ENCODE assay signal across 24 mouse cellular contexts in the genomic region with DNA sequence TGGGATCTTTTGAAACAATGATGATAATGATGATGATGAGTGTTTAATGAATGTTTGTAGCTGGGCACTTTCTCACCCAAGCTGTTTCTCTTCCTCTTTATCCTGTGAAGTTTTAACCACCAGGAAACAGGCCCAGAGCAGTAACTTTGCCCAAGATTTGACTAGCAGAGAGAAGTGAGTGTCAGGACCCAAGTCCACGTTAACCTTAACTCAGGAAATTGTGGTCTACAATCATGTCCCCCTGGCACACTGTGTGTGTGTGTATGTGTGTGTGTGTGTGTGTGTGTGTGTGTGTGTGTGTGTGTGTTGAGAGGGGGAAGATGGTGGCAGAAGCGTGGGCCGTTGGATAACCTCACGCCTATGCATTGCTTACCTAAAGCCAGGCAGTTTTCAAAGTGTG.
DNase-seq lines count a peak whose midpoint lies in the region; ATAC-seq and TF ChIP-seq lines count a peak whose summit lies in the region.
"Had no signal": no experiment of that assay in that cellular context is flagged by ENCODE, and none has a peak within 500 bp of the region (broad histone marks: within the 10 kb centered on the region; RNA-seq: fewer than 3 reads in every experiment).

No protein-coding gene starts in this region.

- TF ChIP-seq POLR2A in lung, adult 2 months (IDR thresholded peaks at IDR 0.05; ENCODE audit: borderline replicate concordance, extremely low read depth, low read depth, low read length): no peak

- no peaks in the 10 kb centered on the region for H3K27me3 ChIP-seq in heart, embryonic 15.5 days
- H3K27me3 ChIP-seq: embryonic facial prominence, embryonic 15.5 days; liver, embryonic 15.5 days had no signal

- H3K27ac ChIP-seq in heart, embryonic 15.5 days: peak overlapping the region; percentile 48
- H3K27ac ChIP-seq: embryonic facial prominence, embryonic 15.5 days; hindbrain, embryonic 14.5 days; kidney, postnatal 0 days; limb, embryonic 10.5 days; liver, embryonic 15.5 days; midbrain, embryonic 10.5 days had no signal

- no peaks in the 10 kb centered on the region for H3K36me3 ChIP-seq in heart, embryonic 15.5 days
- H3K36me3 ChIP-seq: embryonic facial prominence, embryonic 15.5 days; liver, embryonic 15.5 days; midbrain, embryonic 10.5 days had no signal

- DNase-seq in heart, adult 9 months (ENCODE audit: low spot score in 2 of 2): no peak
- peak; percentile 47 to 54 for DNase-seq in B cell, adult 2 months
- DNase-seq in lung, adult 2 months: no peak
- no peak for DNase-seq in kidney, adult 11 months
- DNase-seq: adrenal gland, postnatal 25 days; cerebellum, adult 8-10 months; cerebellum, postnatal 36 days; heart, postnatal 10 days; kidney, adult 2 months; layer of hippocampus, adult 9-11 months; liver; lung, postnatal 4 days; thymus, postnatal 14 days had no signal

- no peak for ATAC-seq in heart, embryonic 15.5 days (replicated peaks; ENCODE audit: insufficient number of reproducible peaks, insufficient read depth, low FRiP score, low read depth)
- peak; percentile 93 for ATAC-seq in common myeloid progenitor, adult 5-6 weeks (replicated peaks; ENCODE audit: low read depth, poor library complexity, severe bottlenecking)
- ATAC-seq in neutrophil, adult 5-6 weeks (ENCODE audit: extremely low read depth, insufficient number of reproducible peaks, low FRiP score, poor library complexity, severe bottlenecking): peak; percentile 40; the same call in 1 of the 2 replicates
- ATAC-seq: forebrain, embryonic 14.5 days; inflammation-experienced regulatory T-cells, adult 6 months had no signal

- WGBS in heart, embryonic 15.5 days: 81% methylated on average over 4 of the region's 4 CpGs
- 84% methylated on average over 4 of the region's 4 CpGs for WGBS in lung, adult 2 months

- no peak overlapping the region for H3K4me3 ChIP-seq in heart, embryonic 15.5 days
- no peak overlapping the region for H3K4me3 ChIP-seq in lung, adult 2 months (replicated peaks; ENCODE audit: extremely low read depth, low read depth, low read length)
- H3K4me3 ChIP-seq: embryonic facial prominence, embryonic 15.5 days; limb, embryonic 10.5 days; liver, embryonic 15.5 days; midbrain, embryonic 10.5 days had no signal

- TF ChIP-seq CTCF in lung, adult 2 months (IDR thresholded peaks at IDR 0.05; ENCODE audit: insufficient read depth, low read length): no peak

- peaks cover 43% of the 10 kb centered on the region for H3K4me1 ChIP-seq in heart, embryonic 15.5 days (replicated peaks)
- H3K4me1 ChIP-seq in lung, adult 2 months (ENCODE audit: control insufficient read depth, insufficient read depth, low read length): peaks cover 11% of the 10 kb centered on the region
- H3K4me1 ChIP-seq: liver, embryonic 15.5 days had no signal

- H3K9ac ChIP-seq in heart, embryonic 15.5 days: no peak overlapping the region
- H3K9ac ChIP-seq: embryonic facial prominence, embryonic 15.5 days; hindbrain, embryonic 14.5 days; liver, embryonic 15.5 days had no signal

- no peak overlapping the region for H3K4me2 ChIP-seq in heart, embryonic 15.5 days
- H3K4me2 ChIP-seq: embryonic facial prominence, embryonic 15.5 days; hindbrain, embryonic 14.5 days; liver, embryonic 15.5 days had no signal

- no peaks in the 10 kb centered on the region for H3K9me3 ChIP-seq in heart, embryonic 15.5 days (replicated peaks)
- H3K9me3 ChIP-seq: embryonic facial prominence, embryonic 15.5 days; limb, embryonic 10.5 days; liver, embryonic 15.5 days; midbrain, embryonic 10.5 days had no signal

Comparison
In these comparisons a context has a peak if more than half of its experiments do, and no peak if none do; other contexts are left out.
1. DNase-seq: peak in B cell, adult 2 months (2 of 2); none in heart, adult 9 months (0 of 2), lung, adult 2 months (single experiment) and kidney, adult 11 months (single experiment).